Mouse (Mus musculus): ENCODE measurements at regions not wholly inside any gene's neighbourhood (a gene's known extent, or its start where the extent isn't known, plus 50 kb on each side); places are given as distances from the start of the nearest gene placed in this dataset.
"Not testable (repeated sequence)": the region's sequence is repeated elsewhere in the genome, so short reads cannot be mapped to it uniquely, and the experiment has no call there.

DNA sequence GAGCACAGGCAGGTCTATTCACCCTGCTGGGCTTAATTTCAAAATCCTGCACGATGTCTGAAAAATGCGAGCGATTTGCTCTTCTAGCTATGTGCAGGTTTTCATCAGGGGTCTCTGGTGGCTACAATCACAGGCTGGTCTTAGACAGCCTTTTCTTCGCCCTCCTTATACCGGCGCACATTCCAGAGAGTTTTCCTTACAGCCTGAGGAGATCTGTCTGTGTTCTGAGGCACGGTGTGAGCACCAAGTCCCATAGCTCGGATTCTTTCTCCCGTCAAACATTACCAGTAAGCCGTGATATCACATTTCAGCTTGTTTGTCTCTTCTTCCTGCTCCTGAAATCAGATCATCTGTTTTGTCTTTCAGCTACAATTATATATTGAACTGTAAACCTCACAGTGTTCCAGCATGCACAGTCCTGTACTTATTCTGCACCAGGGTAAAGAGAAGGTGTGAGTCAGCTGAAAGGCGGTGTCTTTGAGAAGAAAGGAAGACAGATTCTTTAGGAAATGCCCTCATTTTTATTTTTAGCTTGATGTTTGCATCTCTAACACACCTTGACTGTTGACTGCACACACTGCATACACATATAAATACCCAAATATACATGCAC is 161.6 kb downstream of the Srek1 start:
- peak overlapping the region; percentile 45 for H3K4me2 ChIP-seq (replicated peaks)
- H3K4me1 ChIP-seq = peaks cover 14% of the 10 kb centered on the region
- H3K4me3 ChIP-seq = no peak overlapping the region
- no peaks in the 10 kb centered on the region for H3K27me3 ChIP-seq
- ATAC-seq (ENCODE audit: low FRiP score, low read depth) = no peak
- no peaks in the 10 kb centered on the region for H3K9me3 ChIP-seq
- H3K9ac ChIP-seq = no peak overlapping the region
- no peaks in the 10 kb centered on the region for H3K36me3 ChIP-seq
- 40% methylated on average over 11 of the region's 11 CpGs for WGBS
- no peak overlapping the region for H3K27ac ChIP-seq

DNA sequence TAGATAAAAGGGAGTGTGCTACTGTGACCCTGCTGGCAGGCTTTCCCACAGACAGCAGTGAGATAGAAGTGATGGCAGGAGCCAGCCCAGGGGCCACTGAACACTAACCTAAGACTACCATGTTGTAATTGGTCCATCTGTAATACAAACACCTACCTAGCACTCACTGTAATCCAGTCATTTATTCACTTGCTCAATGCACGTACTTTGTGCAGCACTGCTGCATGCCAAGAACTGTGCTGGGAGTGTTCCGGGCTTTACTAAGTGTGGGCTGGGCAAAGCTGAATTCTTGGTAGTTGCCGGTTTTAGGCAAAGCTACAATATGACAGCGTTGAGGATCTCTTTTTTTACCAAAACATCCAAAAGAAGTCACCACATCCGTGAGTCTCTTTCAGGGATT is 172.1 kb downstream of the Srek1 start:
- no peaks in the 10 kb centered on the region for H3K4me1 ChIP-seq
- 92% methylated on average over 5 of the region's 5 CpGs for WGBS
- ATAC-seq (ENCODE audit: low FRiP score, low read depth) = no peak
- no peaks in the 10 kb centered on the region for H3K36me3 ChIP-seq
- no peak overlapping the region for H3K4me2 ChIP-seq (replicated peaks)
- no peak overlapping the region for H3K9ac ChIP-seq
- H3K27ac ChIP-seq = no peak overlapping the region
- H3K4me3 ChIP-seq = no peak overlapping the region
- H3K9me3 ChIP-seq = no peaks in the 10 kb centered on the region
- H3K27me3 ChIP-seq = no peaks in the 10 kb centered on the region

DNA sequence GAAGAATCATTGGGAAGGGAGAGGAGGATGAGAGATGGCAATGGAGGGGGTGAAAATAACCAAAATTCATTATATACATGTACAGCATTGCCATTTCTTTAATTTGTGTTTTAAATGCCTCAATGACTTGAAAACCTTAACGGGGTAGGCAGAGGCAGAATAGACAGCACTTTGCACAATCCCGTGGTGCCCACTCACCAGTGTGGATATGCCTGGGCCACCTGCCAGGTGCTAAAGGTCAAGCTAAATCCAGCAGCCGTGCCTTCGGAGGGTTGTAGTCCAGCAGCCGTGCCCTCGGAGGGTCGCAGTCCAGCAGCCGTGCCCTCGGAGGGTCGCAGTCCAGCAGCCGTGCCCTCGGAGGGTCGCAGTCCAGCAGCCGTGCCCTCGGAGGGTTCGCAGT is 182.0 kb downstream of the Srek1 start:
- H3K4me3 ChIP-seq = no peak overlapping the region
- no peak for ATAC-seq (ENCODE audit: low FRiP score, low read depth)
- H3K4me2 ChIP-seq (replicated peaks) = no peak overlapping the region
- H3K27me3 ChIP-seq = no peaks in the 10 kb centered on the region
- H3K27ac ChIP-seq = no peak overlapping the region
- H3K4me1 ChIP-seq = no peaks in the 10 kb centered on the region
- no peaks in the 10 kb centered on the region for H3K9me3 ChIP-seq
- no peaks in the 10 kb centered on the region for H3K36me3 ChIP-seq
- 94% methylated on average over 16 of the region's 16 CpGs for WGBS
- H3K9ac ChIP-seq = no peak overlapping the region

DNA sequence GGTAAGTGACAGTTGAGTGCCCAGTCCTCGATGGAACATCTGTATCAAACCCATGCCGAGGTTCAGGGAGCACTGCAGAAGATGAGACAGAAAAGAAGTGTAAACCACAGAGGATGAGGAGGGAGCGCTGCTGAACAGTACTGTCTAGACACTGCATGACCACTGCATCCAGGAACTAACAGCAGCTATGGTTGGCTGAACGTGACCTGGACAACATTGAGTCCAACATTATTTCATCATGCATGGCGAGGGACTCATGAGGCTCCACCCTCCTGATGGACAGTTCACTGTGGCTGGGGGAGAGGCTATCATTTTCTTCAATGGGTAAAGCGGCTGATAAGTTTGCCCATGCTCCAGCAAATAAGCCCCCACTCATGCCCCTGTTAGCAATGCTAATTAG is 182.5 kb downstream of the Srek1 start:
- ATAC-seq (ENCODE audit: low FRiP score, low read depth) = no peak
- 89% methylated on average over 6 of the region's 6 CpGs for WGBS
- H3K4me2 ChIP-seq (replicated peaks) = no peak overlapping the region
- H3K36me3 ChIP-seq = no peaks in the 10 kb centered on the region
- no peak overlapping the region for H3K9ac ChIP-seq
- no peaks in the 10 kb centered on the region for H3K9me3 ChIP-seq
- H3K4me1 ChIP-seq = no peaks in the 10 kb centered on the region
- H3K27me3 ChIP-seq = no peaks in the 10 kb centered on the region
- no peak overlapping the region for H3K4me3 ChIP-seq
- no peak overlapping the region for H3K27ac ChIP-seq

DNA sequence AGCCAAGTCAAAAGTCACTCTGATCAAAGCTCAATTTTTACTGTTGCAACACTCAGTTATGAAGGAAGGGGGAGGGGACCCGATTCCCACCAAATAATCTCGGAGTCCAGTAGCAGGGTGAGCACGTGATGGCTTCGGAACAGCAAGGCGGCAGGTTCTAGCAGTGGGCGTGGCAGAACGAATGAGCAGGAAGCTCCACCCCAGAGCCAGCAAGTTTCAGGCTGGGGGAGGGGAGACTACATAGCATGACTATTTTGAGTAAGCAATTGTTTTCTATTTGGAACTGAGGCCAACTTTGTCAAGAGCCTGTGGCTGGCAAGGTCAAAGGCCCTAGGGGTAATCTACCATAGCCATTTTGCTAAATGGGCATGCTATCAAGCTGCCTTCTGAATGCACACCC is 183.0 kb downstream of the Srek1 start:
- not testable (repeated sequence) for H3K9ac ChIP-seq; H3K36me3 ChIP-seq; H3K4me2 ChIP-seq (replicated peaks); H3K27ac ChIP-seq; H3K9me3 ChIP-seq; H3K4me1 ChIP-seq; ATAC-seq (ENCODE audit: low FRiP score, low read depth); H3K27me3 ChIP-seq; H3K4me3 ChIP-seq
- 72% methylated on average over 7 of the region's 7 CpGs for WGBS

DNA sequence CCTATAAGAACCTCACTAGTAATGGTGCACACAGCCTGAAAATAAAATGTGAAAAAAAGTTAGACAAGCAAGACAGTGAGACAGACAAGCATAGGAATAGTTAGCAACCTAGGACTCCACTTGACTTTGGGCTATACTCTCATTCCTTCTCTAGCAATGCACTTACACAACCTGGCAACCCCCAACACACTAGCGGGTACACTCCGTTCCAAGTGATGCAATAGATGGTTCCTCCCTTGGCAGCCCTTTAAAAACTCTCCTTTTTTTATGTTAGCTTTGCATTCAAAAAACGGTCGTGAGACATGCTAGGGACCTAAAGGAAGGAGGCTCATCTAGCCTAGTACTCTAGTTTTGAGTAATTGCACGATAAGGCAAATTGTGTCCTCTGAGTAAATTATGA is 184.8 kb downstream of the Srek1 start:
- H3K9me3 ChIP-seq = no peaks in the 10 kb centered on the region
- no peaks in the 10 kb centered on the region for H3K27me3 ChIP-seq
- H3K4me3 ChIP-seq = no peak overlapping the region
- no peak overlapping the region for H3K4me2 ChIP-seq (replicated peaks)
- 86% methylated on average over 5 of the region's 5 CpGs for whole genome bisulfite sequencing
- H3K36me3 ChIP-seq = no peaks in the 10 kb centered on the region
- H3K9ac ChIP-seq = no peak overlapping the region
- H3K27ac ChIP-seq = no peak overlapping the region
- H3K4me1 ChIP-seq = no peaks in the 10 kb centered on the region
- no peak for ATAC-seq (ENCODE audit: low FRiP score, low read depth)

DNA sequence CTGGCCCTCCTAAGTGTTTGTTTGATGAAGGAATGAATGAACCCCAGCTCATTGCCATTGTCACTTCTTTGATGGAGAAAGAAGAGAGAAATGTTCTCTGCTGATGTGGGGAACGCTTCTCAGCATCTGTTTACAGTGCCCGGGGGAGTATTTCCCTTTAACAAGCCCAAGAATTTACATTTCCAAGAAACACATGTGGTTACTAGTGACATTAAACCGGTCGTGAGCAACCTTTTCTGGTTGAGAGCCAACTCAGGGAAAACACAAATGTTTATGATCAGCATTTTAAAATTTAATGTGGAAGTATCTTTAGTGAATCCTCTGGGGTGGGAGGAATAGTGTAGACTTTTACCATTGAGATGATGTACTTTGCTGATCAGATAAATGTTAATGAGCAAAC is 197.6 kb downstream of the Srek1 start:
- H3K4me3 ChIP-seq = no peak overlapping the region
- H3K9ac ChIP-seq = no peak overlapping the region
- no peak overlapping the region for H3K4me2 ChIP-seq (replicated peaks)
- no peaks in the 10 kb centered on the region for H3K36me3 ChIP-seq
- no peaks in the 10 kb centered on the region for H3K9me3 ChIP-seq
- H3K27me3 ChIP-seq = no peaks in the 10 kb centered on the region
- WGBS = 9% methylated on average over 4 of the region's 4 CpGs
- ATAC-seq (ENCODE audit: low FRiP score, low read depth) = no peak; the same call in 1 of the 2 replicates
- peaks cover 5% of the 10 kb centered on the region; the same call in 1 of the 2 replicates for H3K4me1 ChIP-seq
- H3K27ac ChIP-seq = no peak overlapping the region

DNA sequence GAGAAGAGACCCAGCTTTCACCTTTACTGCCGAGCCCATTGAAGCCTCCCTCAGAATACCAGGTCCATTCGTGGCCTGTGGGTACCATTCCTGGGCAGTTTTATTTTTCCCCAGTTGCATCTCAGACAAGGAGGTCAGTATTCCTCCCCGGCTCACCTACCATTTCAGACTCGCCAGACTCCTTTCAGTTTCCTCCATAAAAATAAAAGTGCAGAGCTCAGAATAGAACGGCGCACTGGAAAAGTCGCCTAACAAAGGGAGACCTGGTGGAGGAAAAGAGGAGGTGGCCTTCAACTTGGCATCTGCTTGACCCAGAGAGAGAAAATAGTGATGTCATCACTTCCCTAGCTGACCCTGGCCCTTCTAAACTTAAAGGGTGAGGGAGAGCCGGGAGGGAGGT is 209.7 kb downstream of the Srek1 start:
- 42% methylated on average over 8 of the region's 8 CpGs for WGBS
- ATAC-seq (ENCODE audit: low FRiP score, low read depth) = peak; percentile 73
- H3K27ac ChIP-seq = peak overlapping the region; percentile 76

DNA sequence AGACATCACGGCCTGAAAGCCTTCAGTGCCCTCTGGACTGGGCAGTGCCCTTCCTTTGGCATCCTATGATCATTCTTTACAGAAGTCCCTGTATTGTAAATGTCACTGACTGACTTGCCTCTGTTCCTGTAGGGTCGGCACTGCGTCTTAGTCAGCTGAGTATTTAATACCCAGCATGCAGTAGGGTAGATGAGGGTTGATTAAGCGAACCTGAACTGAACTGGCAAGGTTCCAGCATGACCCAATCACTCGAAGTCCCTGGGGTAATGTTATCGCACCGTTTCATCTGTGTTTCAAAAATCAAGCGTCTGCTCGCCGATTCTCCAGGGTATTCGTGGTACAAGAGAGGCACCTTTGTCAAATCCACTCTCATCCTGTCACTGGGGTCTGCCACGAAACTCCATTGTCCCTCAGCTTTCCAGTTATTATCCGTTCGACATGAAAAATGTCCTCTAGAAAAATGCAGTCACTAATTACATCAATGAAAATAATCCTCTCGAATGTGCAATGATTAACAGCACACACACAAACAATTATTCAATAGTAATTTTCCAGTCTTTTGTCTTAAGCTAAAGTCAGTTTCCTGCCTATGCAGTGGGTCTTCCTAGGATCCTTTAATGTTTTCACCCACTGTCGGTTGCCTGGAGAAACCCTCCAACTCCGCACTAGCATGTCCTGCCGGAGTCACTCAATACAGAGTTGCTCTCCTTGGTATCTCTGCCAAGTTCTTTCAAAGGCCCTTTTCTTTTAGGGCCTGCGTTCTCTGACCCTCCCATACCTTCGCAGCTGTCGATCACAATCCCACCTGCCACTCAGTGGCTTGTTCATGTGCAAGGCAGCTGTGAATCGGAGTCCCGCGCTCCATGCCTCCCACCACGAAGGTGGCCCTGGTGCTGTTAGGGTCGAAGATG is 212.4 kb downstream of the Srek1 start:
- Histone ChIP-seq H3K27ac (no peak overlapping the region), H3K9ac (no peak overlapping the region), H3K4me2 (replicated peaks) (no peak overlapping the region), H3K36me3 (no peaks in the 10 kb centered on the region), H3K4me1 (peaks cover 26% of the 10 kb centered on the region), H3K9me3 (no peaks in the 10 kb centered on the region), H3K4me3 (no peak overlapping the region), H3K27me3 (no peaks in the 10 kb centered on the region)
- ATAC-seq (ENCODE audit: low FRiP score, low read depth) = no peak
- WGBS = 79% methylated on average over 26 of the region's 26 CpGs

More for the DNA sequence above, 209.7 kb downstream of the Srek1 start:
- Histone ChIP-seq H3K4me3 (no peak overlapping the region), H3K4me2 (replicated peaks) (peak overlapping the region; percentile 14; the same call in 1 of the 2 replicates), H3K9me3 (no peaks in the 10 kb centered on the region), H3K36me3 (no peaks in the 10 kb centered on the region), H3K27me3 (no peaks in the 10 kb centered on the region), H3K9ac (no peak overlapping the region), H3K4me1 (peaks cover 26% of the 10 kb centered on the region)

DNA sequence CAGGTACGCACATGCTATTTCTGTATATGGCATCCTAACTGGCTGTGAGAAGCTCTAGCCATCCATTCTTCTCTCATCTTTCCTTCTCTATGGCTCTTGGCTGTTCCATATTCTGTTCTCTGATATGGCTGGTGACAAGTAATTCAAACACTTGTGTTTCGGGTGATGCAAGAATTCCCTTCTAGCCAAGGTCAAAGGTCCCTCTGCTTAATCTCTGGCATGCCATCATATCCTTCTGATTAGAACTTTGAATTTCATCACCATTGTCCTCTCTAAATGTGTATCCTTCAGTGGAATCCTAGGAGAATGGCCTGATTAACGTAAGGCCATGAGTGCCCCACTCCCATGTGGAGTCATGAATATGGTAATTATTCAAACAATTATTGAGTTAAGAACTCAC is 215.5 kb downstream of the Srek1 start:
- H3K27me3 ChIP-seq = no peaks in the 10 kb centered on the region
- no peak for ATAC-seq (ENCODE audit: low FRiP score, low read depth)
- no peaks in the 10 kb centered on the region for H3K36me3 ChIP-seq
- no peak overlapping the region for H3K27ac ChIP-seq
- no peak overlapping the region for H3K9ac ChIP-seq
- no peak overlapping the region for H3K4me2 ChIP-seq (replicated peaks)
- no peak overlapping the region for H3K4me3 ChIP-seq
- 84% methylated on average over 3 of the region's 3 CpGs for WGBS
- 0 out of 2 replicates have a peak, but pooled peaks cover 11% of the 10 kb centered on the region for H3K4me1 ChIP-seq
- H3K9me3 ChIP-seq = no peaks in the 10 kb centered on the region

DNA sequence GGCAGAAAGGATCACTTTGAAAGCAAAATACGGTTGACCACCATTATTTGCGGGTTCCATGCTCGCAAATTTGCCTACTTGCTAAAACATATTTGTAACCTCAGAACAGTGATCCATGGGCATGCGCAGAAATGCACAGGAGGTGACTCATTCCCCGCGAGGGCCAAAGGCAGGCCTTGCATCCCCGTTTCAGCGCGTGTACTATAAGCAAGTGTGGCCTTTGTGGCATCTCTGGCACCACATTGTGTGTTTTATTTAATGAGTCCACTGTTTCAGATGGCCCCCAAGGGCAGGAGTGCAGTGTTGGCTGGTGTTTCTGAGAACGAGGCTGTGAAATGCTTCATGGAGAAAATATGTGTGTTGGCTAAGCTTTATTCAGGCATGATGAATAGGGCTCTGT is 205.3 kb upstream of the Mast4 start:
- no peak overlapping the region for H3K9ac ChIP-seq
- 53% methylated on average over 10 of the region's 10 CpGs for WGBS
- no peaks in the 10 kb centered on the region for H3K36me3 ChIP-seq
- H3K4me3 ChIP-seq = no peak overlapping the region
- no peak overlapping the region for H3K27ac ChIP-seq
- peaks cover 12% of the 10 kb centered on the region for H3K4me1 ChIP-seq
- H3K9me3 ChIP-seq = no peaks in the 10 kb centered on the region
- H3K27me3 ChIP-seq = no peaks in the 10 kb centered on the region
- ATAC-seq (ENCODE audit: low FRiP score, low read depth) = 0 out of 2 replicates have a peak, but pooled peaks have one; percentile 54
- no peak overlapping the region for H3K4me2 ChIP-seq (replicated peaks)

DNA sequence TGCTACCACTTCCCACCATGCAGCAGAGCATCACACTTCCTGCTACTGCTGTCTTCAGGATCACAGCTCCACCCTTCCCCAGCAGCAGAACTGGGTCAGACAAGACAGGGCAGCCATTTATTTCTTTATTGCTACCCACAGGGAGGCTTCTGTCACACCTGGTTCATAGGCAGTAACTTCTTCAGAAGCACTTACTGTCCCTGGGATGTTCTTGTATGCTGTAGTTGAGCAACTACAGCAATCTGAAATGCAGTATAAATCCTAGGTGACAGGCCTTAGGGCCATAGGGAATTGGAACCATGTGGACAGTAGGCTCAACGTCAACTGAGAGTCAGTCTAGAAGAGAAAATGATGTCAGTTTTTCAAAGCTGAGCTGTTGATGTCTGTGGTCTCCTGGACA is 179.5 kb upstream of the Mast4 start:
- Histone ChIP-seq H3K4me1 (no peaks in the 10 kb centered on the region), H3K9me3 (no peaks in the 10 kb centered on the region), H3K36me3 (no peaks in the 10 kb centered on the region), H3K27ac (no peak overlapping the region), H3K27me3 (no peaks in the 10 kb centered on the region), H3K4me2 (replicated peaks) (no peak overlapping the region), H3K4me3 (no peak overlapping the region), H3K9ac (no peak overlapping the region)
- WGBS = 44% methylated on average over 1 of the region's 1 CpGs
- no peak for ATAC-seq (ENCODE audit: low FRiP score, low read depth)

Measured in limb, embryonic 13.5 days (tissue).